Mouse (Mus musculus): ENCODE measurements around the gene Eif3a. TPM values are rescaled to one million over a fixed set of nuclear protein-coding genes. Genes with fewer than 3 reads are reported as not detected.

The Eif3a gene
- polyA plus RNA-seq, 1 experiment from 2014 or later, result 128 TPM

GRCm38 (mm10) chr19:60789452-60789851 lies 1.0 kb downstream of the Eif3a start:
- no peak for ATAC-seq (ENCODE audit: insufficient number of reproducible peaks, insufficient read depth, low FRiP score, low read depth)
- H3K4me1 ChIP-seq (ENCODE audit: control insufficient read depth in 2 of 2, insufficient read depth in 2 of 2, low read length in 2 of 2), result peaks cover 2 to 19% of the 10 kb centered on the region in 2 experiments
- H3K27ac ChIP-seq (replicated peaks in 1 of 2; ENCODE audit: control insufficient read depth in 1 of 2, insufficient read depth in 1 of 2, low read depth in 2 of 2, low read length in 2 of 2), result peak overlapping the region; percentile 93 to 99
- WGBS, result under 1% methylated on average over 7 of the region's 7 CpGs
- H3K4me2 ChIP-seq (ENCODE audit: low read length), result peak overlapping the region; percentile 74
- H3K27me3 ChIP-seq (ENCODE audit: control insufficient read depth, insufficient read depth, low read length), result no peaks in the 10 kb centered on the region
- peak overlapping the region; percentile 100 for H3K9ac ChIP-seq (ENCODE audit: low read length)
- H3K9me3 ChIP-seq (ENCODE audit: control insufficient read depth, low read length), result no peaks in the 10 kb centered on the region
- H3K36me3 ChIP-seq (ENCODE audit: control insufficient read depth, insufficient read depth, low read length), result no peaks in the 10 kb centered on the region
- peak overlapping the region; percentile 85 to 100 for H3K4me3 ChIP-seq (ENCODE audit: control insufficient read depth in 1 of 2, insufficient read depth in 1 of 2, low read depth in 1 of 2, low read length in 2 of 2)

- no peaks in the 10 kb centered on the region for H3K27me3 ChIP-seq (ENCODE audit: control insufficient read depth, insufficient read depth, low read length)
- H3K27ac ChIP-seq (replicated peaks in 1 of 2; ENCODE audit: control insufficient read depth in 1 of 2, insufficient read depth in 1 of 2, low read depth in 2 of 2, low read length in 2 of 2), result no peak overlapping the region
- 39% methylated on average over 6 of the region's 6 CpGs for WGBS
- 0 out of 2 replicates have a peak, but pooled peaks cover 5% of the 10 kb centered on the region for H3K36me3 ChIP-seq (ENCODE audit: control insufficient read depth, insufficient read depth, low read length)
- peak overlapping the region; percentile 100 for H3K9ac ChIP-seq (ENCODE audit: low read length)
- H3K4me3 ChIP-seq (ENCODE audit: control insufficient read depth in 1 of 2, insufficient read depth in 1 of 2, low read depth in 1 of 2, low read length in 2 of 2), result peak overlapping the region; percentile 8 to 100; a peak in 3 of 4 replicates
- no peaks in the 10 kb centered on the region for H3K9me3 ChIP-seq (ENCODE audit: control insufficient read depth, low read length)
- no peak for ATAC-seq (ENCODE audit: insufficient number of reproducible peaks, insufficient read depth, low FRiP score, low read depth)
- peaks cover 2 to 19% of the 10 kb centered on the region in 2 experiments for H3K4me1 ChIP-seq (ENCODE audit: control insufficient read depth in 2 of 2, insufficient read depth in 2 of 2, low read length in 2 of 2)
- H3K4me2 ChIP-seq (ENCODE audit: low read length), result peak overlapping the region; percentile 74
These were observed 2.1 kb downstream of the Eif3a start for GRCm38 (mm10) chr19:60788214-60788960.

GRCm38 (mm10) chr19:60787465-60788150 lies 2.9 kb downstream of the Eif3a start:
- H3K4me1 ChIP-seq (ENCODE audit: control insufficient read depth in 2 of 2, insufficient read depth in 2 of 2, low read length in 2 of 2), result peaks cover 2 to 23% of the 10 kb centered on the region in 2 experiments
- H3K27ac ChIP-seq (replicated peaks in 1 of 2; ENCODE audit: control insufficient read depth in 1 of 2, insufficient read depth in 1 of 2, low read depth in 2 of 2, low read length in 2 of 2), result no peak overlapping the region
- H3K4me3 ChIP-seq (ENCODE audit: control insufficient read depth in 1 of 2, insufficient read depth in 1 of 2, low read depth in 1 of 2, low read length in 2 of 2), result no peak overlapping the region
- H3K9me3 ChIP-seq (ENCODE audit: control insufficient read depth, low read length), result no peaks in the 10 kb centered on the region
- H3K9ac ChIP-seq (ENCODE audit: low read length), result 0 out of 2 replicates have a peak overlapping the region, but pooled peaks have one; percentile 6
- peak overlapping the region; percentile 74 for H3K4me2 ChIP-seq (ENCODE audit: low read length)
- WGBS, result 59% methylated on average over 2 of the region's 2 CpGs
- ATAC-seq (ENCODE audit: insufficient number of reproducible peaks, insufficient read depth, low FRiP score, low read depth), result no peak
- H3K27me3 ChIP-seq (ENCODE audit: control insufficient read depth, insufficient read depth, low read length), result no peaks in the 10 kb centered on the region
- 0 out of 2 replicates have a peak, but pooled peaks cover 5% of the 10 kb centered on the region for H3K36me3 ChIP-seq (ENCODE audit: control insufficient read depth, insufficient read depth, low read length)

GRCm38 (mm10) chr19:60784712-60785111 lies 5.7 kb downstream of the Eif3a start:
- WGBS, result 17% methylated on average over 1 of the region's 1 CpGs
- H3K36me3 ChIP-seq (ENCODE audit: control insufficient read depth, insufficient read depth, low read length), result peaks cover 31% of the 10 kb centered on the region
- no peak overlapping the region for H3K4me3 ChIP-seq (ENCODE audit: control insufficient read depth in 1 of 2, insufficient read depth in 1 of 2, low read depth in 1 of 2, low read length in 2 of 2)
- H3K27me3 ChIP-seq (ENCODE audit: control insufficient read depth, insufficient read depth, low read length), result no peaks in the 10 kb centered on the region
- H3K4me2 ChIP-seq (ENCODE audit: low read length), result no peak overlapping the region
- H3K27ac ChIP-seq (replicated peaks in 1 of 2; ENCODE audit: control insufficient read depth in 1 of 2, insufficient read depth in 1 of 2, low read depth in 2 of 2, low read length in 2 of 2), result no peak overlapping the region
- no peaks in the 10 kb centered on the region for H3K9me3 ChIP-seq (ENCODE audit: control insufficient read depth, low read length)
- no peak for ATAC-seq (ENCODE audit: insufficient number of reproducible peaks, insufficient read depth, low FRiP score, low read depth)
- no peak overlapping the region for H3K9ac ChIP-seq (ENCODE audit: low read length)
- peaks cover 2 to 23% of the 10 kb centered on the region in 2 experiments for H3K4me1 ChIP-seq (ENCODE audit: control insufficient read depth in 2 of 2, insufficient read depth in 2 of 2, low read length in 2 of 2)

- no peaks in the 10 kb centered on the region for H3K9me3 ChIP-seq (ENCODE audit: control insufficient read depth, low read length)
- H3K36me3 ChIP-seq (ENCODE audit: control insufficient read depth, insufficient read depth, low read length), result peaks cover 53% of the 10 kb centered on the region
- H3K4me2 ChIP-seq (ENCODE audit: low read length), result no peak overlapping the region
- H3K4me3 ChIP-seq (ENCODE audit: control insufficient read depth in 1 of 2, insufficient read depth in 1 of 2, low read depth in 1 of 2, low read length in 2 of 2), result no peak overlapping the region
- no peak overlapping the region for H3K9ac ChIP-seq (ENCODE audit: low read length)
- no peak overlapping the region for H3K27ac ChIP-seq (replicated peaks in 1 of 2; ENCODE audit: control insufficient read depth in 1 of 2, insufficient read depth in 1 of 2, low read depth in 2 of 2, low read length in 2 of 2)
- no peak for ATAC-seq (ENCODE audit: insufficient number of reproducible peaks, insufficient read depth, low FRiP score, low read depth)
- peaks cover 2 to 12% of the 10 kb centered on the region in 2 experiments for H3K4me1 ChIP-seq (ENCODE audit: control insufficient read depth in 2 of 2, insufficient read depth in 2 of 2, low read length in 2 of 2)
- H3K27me3 ChIP-seq (ENCODE audit: control insufficient read depth, insufficient read depth, low read length), result no peaks in the 10 kb centered on the region
- WGBS, result 88% methylated on average over 3 of the region's 3 CpGs
These were observed 8.4 kb downstream of the Eif3a start for GRCm38 (mm10) chr19:60782034-60782433.

- H3K36me3 ChIP-seq (ENCODE audit: control insufficient read depth, insufficient read depth, low read length), result peaks cover 96% of the 10 kb centered on the region
- 71% methylated on average over 6 of the region's 6 CpGs for WGBS
- H3K4me2 ChIP-seq (ENCODE audit: low read length), result no peak overlapping the region
- H3K27me3 ChIP-seq (ENCODE audit: control insufficient read depth, insufficient read depth, low read length), result no peaks in the 10 kb centered on the region
- H3K4me3 ChIP-seq (ENCODE audit: control insufficient read depth in 1 of 2, insufficient read depth in 1 of 2, low read depth in 1 of 2, low read length in 2 of 2), result no peak overlapping the region
- H3K9ac ChIP-seq (ENCODE audit: low read length), result no peak overlapping the region
- H3K4me1 ChIP-seq (ENCODE audit: control insufficient read depth in 2 of 2, insufficient read depth in 2 of 2, low read length in 2 of 2), result no peaks in the 10 kb centered on the region
- ATAC-seq (ENCODE audit: insufficient number of reproducible peaks, insufficient read depth, low FRiP score, low read depth), result no peak
- no peaks in the 10 kb centered on the region for H3K9me3 ChIP-seq (ENCODE audit: control insufficient read depth, low read length)
- no peak overlapping the region for H3K27ac ChIP-seq (replicated peaks in 1 of 2; ENCODE audit: control insufficient read depth in 1 of 2, insufficient read depth in 1 of 2, low read depth in 2 of 2, low read length in 2 of 2)
These were observed 17.1 kb downstream of the Eif3a start for GRCm38 (mm10) chr19:60773366-60773765.

- WGBS, result 71% methylated on average over 4 of the region's 4 CpGs
- Histone ChIP-seq H3K4me1 (ENCODE audit: control insufficient read depth in 2 of 2, insufficient read depth in 2 of 2, low read length in 2 of 2) (peaks cover 2 to 14% of the 10 kb centered on the region in 2 experiments; a peak in 2 of 4 replicates), H3K4me2 (ENCODE audit: low read length) (no peak overlapping the region), H3K9me3 (ENCODE audit: control insufficient read depth, low read length) (no peaks in the 10 kb centered on the region), H3K9ac (ENCODE audit: low read length) (no peak overlapping the region), H3K36me3 (ENCODE audit: control insufficient read depth, insufficient read depth, low read length) (peaks cover 50% of the 10 kb centered on the region), H3K27me3 (ENCODE audit: control insufficient read depth, insufficient read depth, low read length) (peaks cover 7% of the 10 kb centered on the region; the same call in 1 of the 2 replicates), H3K4me3 (ENCODE audit: control insufficient read depth in 1 of 2, insufficient read depth in 1 of 2, low read depth in 1 of 2, low read length in 2 of 2) (no peak overlapping the region), H3K27ac (replicated peaks in 1 of 2; ENCODE audit: control insufficient read depth in 1 of 2, insufficient read depth in 1 of 2, low read depth in 2 of 2, low read length in 2 of 2) (no peak overlapping the region)
- ATAC-seq (ENCODE audit: insufficient number of reproducible peaks, insufficient read depth, low FRiP score, low read depth), result no peak
These were observed 31.3 kb downstream of the Eif3a start for GRCm38 (mm10) chr19:60758896-60759835.

Data from heart, embryonic 14.5 days (tissue).